Comparison of ENCODE assay signal across 9 mouse cellular contexts in genomic region chr4:119921022-119921717, GRCm38 (mm10).
A peak's percentile ranks its signal among the peaks of the same experiment; 100 is the strongest.
DNase-seq lines count a peak whose midpoint lies in the region; ATAC-seq and TF ChIP-seq lines count a peak whose summit lies in the region.
"Had no signal": no experiment of that assay in that cellular context is flagged by ENCODE, and none has a peak within 500 bp of the region (broad histone marks: within the 10 kb centered on the region; RNA-seq: fewer than 3 reads in every experiment).

No protein-coding gene starts in this region.

- H3K4me3 ChIP-seq in gastrocnemius, adult 2 months: no peak overlapping the region
- H3K4me3 ChIP-seq in lung, embryonic 14.5 days (ENCODE audit: low read depth, low read length): no peak overlapping the region
- H3K4me3 ChIP-seq in stomach, postnatal 0 days (ENCODE audit: low read depth, low read length): no peak overlapping the region

- DNase-seq in gastrocnemius, adult 2 months: peak; percentile 29
- DNase-seq in gastrocnemius, adult 8-10 months (ENCODE audit: low spot score in 2 of 2): no peak
- DNase-seq in lung, embryonic 14.5 days: no peak
- DNase-seq in lung, adult 18-20 months: no peak
- no peak for DNase-seq in Patski (ENCODE audit: low read depth, low spot score)
- DNase-seq in stomach, postnatal 0 days (ENCODE audit: low spot score): no peak
- no peak for DNase-seq in frontal cortex, postnatal 10 days (ENCODE audit: low spot score in 2 of 2)
- no peak for DNase-seq in gastrocnemius, postnatal 25 days

- H3K4me1 ChIP-seq in lung, embryonic 14.5 days (ENCODE audit: insufficient read depth): no peaks in the 10 kb centered on the region
- no peaks in the 10 kb centered on the region for H3K4me1 ChIP-seq in stomach, postnatal 0 days (replicated peaks; ENCODE audit: control insufficient read depth, insufficient read depth)

- TF ChIP-seq EP300 in stomach, postnatal 0 days (optimal IDR thresholded peaks at IDR 0.05): no peak

- 78% methylated on average over 12 of the region's 12 CpGs for WGBS in lung, embryonic 14.5 days
- 85% methylated on average over 12 of the region's 12 CpGs for WGBS in stomach, postnatal 0 days

- no peak for ATAC-seq in lung, embryonic 14.5 days (ENCODE audit: insufficient read depth)
- ATAC-seq in Patski: no peak
- ATAC-seq in stomach, postnatal 0 days (ENCODE audit: low FRiP score, low TSS enrichment): no peak
- ATAC-seq: activated CD4-positive, CD25-positive, alpha-beta regulatory T cell, adult 4 months had no signal

- H3K9me3 ChIP-seq in lung, embryonic 14.5 days (ENCODE audit: low read depth, low read length): no peaks in the 10 kb centered on the region
- no peaks in the 10 kb centered on the region for H3K9me3 ChIP-seq in stomach, postnatal 0 days (ENCODE audit: control insufficient read depth, low read length)

- POLR2A ChIA-PET in Patski (lab: Charles Lee): no interaction called here

- H3K36me3 ChIP-seq in lung, embryonic 14.5 days (ENCODE audit: insufficient read depth): no peaks in the 10 kb centered on the region
- no peaks in the 10 kb centered on the region for H3K36me3 ChIP-seq in stomach, postnatal 0 days (ENCODE audit: control insufficient read depth, insufficient read depth, low read length)

- CTCF ChIA-PET in Patski (lab: Charles Lee): no interaction called here

- no peak overlapping the region for H3K27ac ChIP-seq in gastrocnemius, adult 2 months
- H3K27ac ChIP-seq in lung, embryonic 14.5 days (ENCODE audit: low read depth): no peak overlapping the region
- H3K27ac ChIP-seq in stomach, postnatal 0 days (replicated peaks): no peak overlapping the region

- H3K27me3 ChIP-seq in lung, embryonic 14.5 days (ENCODE audit: insufficient read depth, low read length): no peaks in the 10 kb centered on the region
- no peaks in the 10 kb centered on the region for H3K27me3 ChIP-seq in Patski
- no peaks in the 10 kb centered on the region for H3K27me3 ChIP-seq in stomach, postnatal 0 days (ENCODE audit: control insufficient read depth, insufficient read depth, low read length)

- peak; percentile 21; the same call in 1 of the 2 replicates for TF ChIP-seq CTCF in gastrocnemius, adult 2 months (IDR thresholded peaks at IDR 0.05)
- peak; percentile 24; the same call in 1 of the 2 replicates for TF ChIP-seq CTCF in lung, embryonic 14.5 days (IDR thresholded peaks at IDR 0.05; ENCODE audit: low read depth)
- peak; percentile 56 for TF ChIP-seq CTCF in Patski (IDR thresholded peaks at IDR 0.05)
- peak; percentile 59 for TF ChIP-seq CTCF in stomach, postnatal 0 days (IDR thresholded peaks at IDR 0.05; ENCODE audit: low read depth)

- intact Hi-C loops in gastrocnemius, adult 2 months (cut with DNase I): loop anchor here (2.0 kb wide), 1 partner anchor 184 kb away; no protein-coding TSS in a partner anchor

- H3K9ac ChIP-seq in lung, embryonic 14.5 days: no peak overlapping the region
- H3K9ac ChIP-seq in stomach, postnatal 0 days (ENCODE audit: low read length): no peak overlapping the region

- in situ Hi-C loops in Patski (cut with MboI; ENCODE audit: low pct_unique_long_range_greater_than_20kb): no loop called here

- H3K4me2 ChIP-seq in lung, embryonic 14.5 days: no peak overlapping the region
- H3K4me2 ChIP-seq in stomach, postnatal 0 days (replicated peaks; ENCODE audit: low read depth): no peak overlapping the region
